Mouse (Mus musculus): ENCODE results near the gene Amz1. TPM values are rescaled to one million over a fixed set of nuclear protein-coding genes. Genes with fewer than 3 reads are reported as not detected.

Gene Amz1
- polyA plus RNA-seq (2012; rRNA removed), result 15.3 and 17.0 TPM in 2 replicates

DNA sequence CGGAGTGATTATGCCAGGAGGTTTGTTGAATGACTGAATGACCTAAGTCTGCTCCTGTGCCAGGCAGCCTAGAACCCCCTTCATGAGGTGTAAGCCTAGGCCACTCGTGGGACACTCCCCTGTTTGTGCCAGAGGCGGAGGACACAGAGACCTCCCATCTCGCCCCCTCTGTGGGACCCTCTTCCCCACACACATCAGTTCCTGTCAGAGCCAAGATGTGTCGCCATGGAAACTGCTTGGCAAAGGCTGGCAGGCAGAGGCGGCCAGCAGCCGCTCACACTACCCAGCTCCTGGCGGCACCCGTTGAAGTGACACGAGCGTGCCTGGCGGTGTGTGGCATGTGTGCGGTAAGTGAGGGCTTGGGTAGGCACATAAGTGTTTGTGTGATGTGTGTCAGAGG lies at the start of gene Amz1:
Amz1 (plus strand) TSS at position 306 of the 400 bp plus-strand sequence.
- peak in 1 of 2 experiments; percentile 76 for DNase-seq (ENCODE audit: extremely low spot score in 1 of 2, low spot score in 1 of 2)

DNA sequence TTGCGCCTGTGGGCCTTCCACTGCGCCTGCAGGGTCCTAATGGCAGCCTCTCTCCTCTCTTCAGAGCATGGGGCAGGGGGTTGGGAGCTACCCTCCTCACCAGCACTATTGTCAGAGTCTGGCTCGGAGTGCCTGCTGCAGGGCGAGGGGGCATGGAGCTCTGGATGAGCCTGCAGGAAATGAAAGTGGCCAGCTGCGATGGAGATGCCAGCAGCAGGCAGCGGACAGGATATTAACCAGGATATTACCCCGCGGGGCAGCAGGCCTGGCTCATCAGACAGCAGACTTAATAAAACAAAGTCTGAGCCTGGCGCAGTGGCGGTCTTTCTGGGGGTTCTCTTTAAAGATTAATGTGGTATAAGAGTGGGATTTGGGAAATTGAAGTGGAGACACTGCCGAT lies 48.8 kb upstream of the Amz1 start:
- DNase-seq (ENCODE audit: extremely low spot score in 1 of 2, low spot score in 1 of 2), result no peak

DNA sequence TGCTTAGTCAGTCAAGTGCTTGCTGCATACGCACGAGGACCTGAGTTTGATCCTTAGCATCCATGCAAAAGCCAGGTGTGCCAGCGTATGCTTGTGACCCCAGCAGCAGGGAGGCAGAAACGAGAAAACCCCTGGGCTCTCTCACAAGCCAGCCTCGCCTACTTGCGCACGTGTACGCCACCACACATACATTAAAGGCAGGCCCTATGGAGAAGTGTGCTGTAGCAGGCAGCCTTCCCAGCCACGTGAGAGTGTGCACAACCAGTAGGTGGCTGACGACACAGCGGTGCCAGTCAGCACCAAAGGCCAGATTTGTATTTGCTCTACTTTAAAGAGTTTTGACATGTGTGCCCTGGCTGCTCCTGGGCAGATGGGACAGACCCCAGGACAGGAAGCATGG lies 48.3 kb upstream of the Amz1 start:
- peak; percentile 31 to 58 for DNase-seq (ENCODE audit: extremely low spot score in 1 of 2, low spot score in 1 of 2)

DNA sequence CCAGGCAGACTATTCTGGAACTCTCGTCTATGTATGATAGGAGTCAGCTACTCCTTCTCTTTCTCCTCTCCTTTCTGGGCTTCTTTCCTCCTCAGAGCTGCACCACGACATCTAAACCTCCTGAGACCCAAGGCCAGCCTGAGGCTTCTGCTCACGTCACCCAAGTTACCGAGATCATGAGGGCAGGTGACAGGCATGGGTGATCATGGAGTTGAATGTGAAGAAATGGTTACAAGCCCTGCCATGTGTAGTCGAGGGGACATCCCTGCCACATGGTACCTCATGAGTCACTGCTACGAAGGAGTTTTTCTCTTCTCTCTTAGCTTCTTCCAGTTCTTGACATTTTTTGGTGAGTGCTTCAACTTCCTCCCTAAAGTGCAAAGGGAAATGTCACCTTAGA lies 46.8 kb upstream of the Amz1 start:
- DNase-seq (ENCODE audit: extremely low spot score in 1 of 2, low spot score in 1 of 2), result no peak

DNA sequence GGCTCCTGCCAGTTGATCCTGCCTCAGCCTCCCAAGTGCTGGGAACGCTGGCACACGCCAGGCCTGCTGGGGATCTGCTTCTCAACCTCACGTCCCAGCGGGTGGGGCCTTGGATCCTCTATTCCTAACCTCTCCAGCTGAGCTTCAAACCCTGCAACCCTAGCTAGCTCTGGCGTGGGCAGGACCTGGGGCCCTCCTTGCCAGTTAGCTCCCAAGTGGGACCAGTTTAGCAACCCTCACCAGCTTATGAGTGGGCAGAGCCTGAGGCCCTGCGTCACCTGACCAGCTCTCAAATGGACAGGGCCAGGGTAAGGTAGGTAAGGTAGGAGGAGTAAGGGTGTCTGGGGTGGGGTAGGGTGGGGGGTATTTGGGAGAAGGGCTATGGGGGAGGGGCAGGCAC lies 43.9 kb upstream of the Amz1 start:
- no peak for DNase-seq (ENCODE audit: extremely low spot score in 1 of 2, low spot score in 1 of 2)

DNA sequence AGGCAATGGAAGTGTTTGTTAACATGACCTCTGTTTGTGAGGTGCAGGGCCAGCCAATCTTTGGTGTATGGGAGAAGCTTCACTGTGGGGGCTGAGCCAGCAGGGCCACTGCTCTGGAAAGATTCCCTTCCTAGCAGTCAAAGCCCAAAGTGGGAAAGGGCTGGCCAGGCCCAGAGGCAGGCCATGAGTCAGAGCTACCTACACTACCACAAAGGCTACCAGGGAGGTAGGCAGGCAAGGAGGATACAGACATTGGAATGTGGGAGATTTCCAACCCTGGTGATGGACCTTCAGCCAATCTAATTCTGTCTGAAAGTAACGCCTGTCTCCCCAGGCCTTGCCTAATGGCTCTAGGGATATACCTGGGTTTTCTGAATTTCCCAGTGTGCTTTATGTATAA lies 43.0 kb upstream of the Amz1 start:
- no peak for DNase-seq (ENCODE audit: extremely low spot score in 1 of 2, low spot score in 1 of 2)

DNA sequence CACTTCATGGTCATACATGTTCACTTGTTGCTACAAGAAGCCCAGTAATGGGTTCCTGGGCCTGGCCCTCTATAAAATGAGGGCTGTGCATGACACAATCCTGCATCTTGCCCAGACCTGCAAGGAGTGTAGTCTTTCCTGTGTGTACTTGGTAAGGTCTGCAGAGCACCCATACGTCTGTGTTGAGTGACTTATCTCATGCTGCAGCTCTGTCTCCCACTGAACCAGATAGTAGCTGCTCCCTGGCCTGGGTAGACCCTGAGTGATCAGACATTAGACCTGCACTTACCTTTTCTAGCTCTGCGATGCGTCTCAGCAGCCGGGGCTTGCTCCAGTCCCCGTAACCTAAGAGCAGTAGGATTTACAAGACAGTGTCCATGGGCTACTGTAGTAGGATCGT lies 41.8 kb upstream of the Amz1 start:
- no peak for DNase-seq (ENCODE audit: extremely low spot score in 1 of 2, low spot score in 1 of 2)

DNA sequence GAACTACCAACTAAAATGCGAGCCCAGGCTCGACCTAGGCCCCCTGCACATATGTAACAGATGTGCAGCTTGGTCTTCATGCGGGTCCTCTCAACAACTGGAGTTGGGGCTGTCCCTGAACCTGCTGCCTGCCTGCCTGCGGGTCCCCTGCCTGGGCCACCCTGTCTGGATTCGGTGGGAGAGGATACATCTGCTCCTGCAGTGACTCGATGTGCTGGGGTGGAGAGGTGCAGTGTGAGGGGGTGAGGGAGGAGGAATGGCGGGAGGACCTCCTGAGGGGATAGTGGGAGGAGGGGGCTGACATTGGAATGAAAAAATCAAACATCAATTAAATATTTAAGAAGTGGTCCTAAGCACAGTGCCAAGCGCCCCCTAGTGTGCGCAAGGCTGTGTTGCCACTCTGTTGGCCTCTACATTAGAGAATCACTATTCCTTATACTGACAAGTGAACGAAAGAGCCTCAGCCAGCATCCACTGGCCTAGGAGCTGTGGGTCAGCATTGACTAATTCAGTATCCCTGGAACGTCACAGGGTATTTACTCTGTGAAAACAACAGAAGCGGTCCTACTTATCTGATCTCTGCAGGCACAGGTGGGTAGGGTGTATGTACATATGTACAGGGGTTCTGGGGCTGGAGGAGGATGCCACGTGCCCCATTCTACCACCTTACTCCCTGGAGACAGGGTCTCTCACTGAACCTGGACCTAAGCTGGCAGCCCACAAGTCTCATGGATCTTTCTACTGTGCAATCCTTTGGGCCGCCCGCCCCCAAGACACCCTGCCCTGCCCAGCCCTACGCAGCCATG lies 39.4 kb upstream of the Amz1 start:
- peak in 1 of 2 experiments; percentile 68 for DNase-seq (ENCODE audit: extremely low spot score in 1 of 2, low spot score in 1 of 2)

DNA sequence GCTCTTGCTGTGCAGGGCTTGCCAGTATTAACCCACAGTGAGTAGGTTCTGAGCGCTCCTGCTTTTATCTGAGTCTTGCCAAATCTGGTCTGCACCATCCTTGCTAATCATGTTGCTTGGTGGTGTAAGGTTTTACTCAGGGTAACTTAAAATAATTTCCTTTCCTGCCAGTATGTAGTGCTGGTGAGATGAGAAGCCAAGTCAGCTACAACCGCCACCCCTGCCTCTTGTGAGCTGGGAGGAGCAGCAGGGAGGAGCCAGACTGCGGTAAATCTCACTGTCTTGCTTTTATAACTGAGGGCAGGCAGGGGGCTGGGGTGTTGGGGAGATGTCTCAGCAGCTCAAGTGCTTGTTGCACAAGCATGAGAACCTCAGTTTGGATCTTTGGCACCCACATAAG lies 35.5 kb upstream of the Amz1 start:
- peak; percentile 64 for DNase-seq (ENCODE audit: extremely low spot score in 1 of 2, low spot score in 1 of 2)

DNA sequence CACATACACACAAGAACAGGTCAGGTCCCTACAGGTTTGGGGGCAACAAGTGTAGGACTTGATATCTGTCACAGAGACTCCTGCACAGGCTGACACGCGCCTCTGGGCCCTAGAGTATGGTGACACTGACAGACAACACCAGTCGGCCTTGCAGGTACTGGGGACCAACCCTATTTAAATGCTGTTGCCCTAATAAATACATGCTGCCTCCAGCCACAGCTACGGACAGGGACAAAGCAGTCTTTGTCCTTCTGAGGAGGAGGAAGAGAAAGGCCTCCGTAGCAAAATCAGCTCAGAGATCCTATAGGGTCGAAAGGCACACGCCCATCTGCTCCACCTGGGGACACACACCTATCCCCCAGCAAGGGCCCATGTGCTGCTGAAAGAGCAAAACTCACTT lies 27.9 kb upstream of the Amz1 start:
- DNase-seq (ENCODE audit: extremely low spot score in 1 of 2, low spot score in 1 of 2), result no peak

DNA sequence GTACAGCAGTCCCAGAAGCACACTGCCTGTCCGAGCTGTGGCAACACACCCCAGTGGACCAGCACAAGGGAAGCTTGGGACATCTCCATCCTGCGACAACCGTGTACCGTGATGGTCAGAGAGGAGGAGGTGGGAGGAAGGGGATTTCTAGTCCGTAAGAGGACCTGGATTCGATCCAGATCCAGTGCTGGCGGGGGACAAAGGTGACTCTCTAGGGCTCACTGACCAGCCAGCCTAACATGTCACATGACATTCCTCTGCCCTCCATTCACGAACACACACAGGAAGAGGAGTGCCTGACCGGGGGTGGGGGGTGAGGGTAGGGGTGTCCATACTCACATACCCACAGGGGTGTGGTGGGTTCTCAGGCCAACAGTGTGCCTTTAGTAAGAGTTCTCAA lies 24.2 kb upstream of the Amz1 start:
- DNase-seq (ENCODE audit: extremely low spot score in 1 of 2, low spot score in 1 of 2), result no peak

DNA sequence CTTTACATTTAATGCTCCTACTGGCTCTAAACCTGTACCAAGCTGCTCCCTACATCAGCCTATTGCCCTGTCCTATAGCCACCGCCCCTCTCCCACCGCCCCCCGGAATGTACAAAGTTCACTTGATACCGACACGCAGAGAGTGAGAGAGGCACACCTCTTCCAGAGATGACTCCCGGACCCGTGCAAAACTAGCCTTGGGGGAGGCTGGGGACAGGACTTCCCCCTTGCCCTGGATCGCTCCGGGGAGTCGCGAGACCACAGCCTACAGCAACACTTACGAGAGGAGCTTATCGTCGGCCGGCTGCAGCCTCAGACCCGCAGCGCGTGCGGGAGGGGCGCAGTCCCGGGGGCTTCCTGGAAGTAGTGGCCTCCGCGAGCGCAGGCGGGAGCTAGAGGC lies 22.3 kb upstream of the Amz1 start:
- no peak for DNase-seq (ENCODE audit: extremely low spot score in 1 of 2, low spot score in 1 of 2)

DNA sequence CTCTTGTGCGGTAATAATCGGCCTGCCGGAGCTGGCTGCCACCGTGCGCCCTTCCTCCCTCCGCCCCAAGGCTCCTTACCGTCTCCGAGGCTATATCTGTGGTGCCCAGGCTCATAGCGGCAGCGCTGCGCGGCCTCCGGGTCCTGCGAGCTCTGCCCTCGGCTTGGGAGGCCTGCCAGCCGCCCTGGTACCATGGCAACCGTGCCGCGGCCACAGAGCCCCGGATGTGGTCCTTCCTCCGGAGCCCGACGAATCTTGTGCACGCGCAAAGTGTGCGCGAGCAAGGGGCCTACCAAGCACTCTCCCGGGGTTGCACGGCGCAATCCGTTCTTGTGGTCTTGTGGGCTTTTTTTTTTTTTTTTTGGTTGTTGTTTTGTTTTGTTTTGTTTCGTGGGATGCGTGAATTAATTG lies 21.8 kb upstream of the Amz1 start, which contains the start of gene Iqce:
Iqce (minus strand) TSS at position 276 of the 411 bp plus-strand sequence.
- DNase-seq (ENCODE audit: extremely low spot score in 1 of 2, low spot score in 1 of 2), result peak; percentile 88 to 96

DNA sequence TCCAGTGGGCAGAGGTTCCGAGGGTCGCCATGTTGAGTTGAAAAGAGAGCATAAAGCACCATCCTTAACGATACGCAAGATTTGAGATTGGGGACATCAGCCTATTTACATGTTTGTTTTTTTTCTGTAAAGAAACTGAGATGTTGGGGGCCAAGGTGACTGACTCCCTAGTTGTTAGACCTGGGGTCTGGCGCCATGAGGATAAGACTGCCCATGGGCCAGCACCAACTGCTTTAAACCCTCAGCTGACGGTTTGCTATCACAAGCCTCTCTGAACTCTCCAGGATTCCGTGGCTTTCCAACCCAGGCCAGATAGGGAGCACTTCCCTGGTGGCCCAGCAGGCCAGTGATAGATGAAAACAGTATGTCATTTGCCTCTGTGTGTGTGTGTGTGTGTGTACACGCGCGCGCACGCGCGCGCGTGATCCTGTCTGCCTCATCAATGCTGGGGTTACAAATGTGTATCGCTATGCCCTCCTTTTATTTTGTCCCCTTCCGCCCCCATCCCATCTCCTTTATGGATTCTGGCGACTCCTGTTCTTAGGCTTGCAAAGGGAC lies 21.2 kb upstream of the Amz1 start:
- DNase-seq (ENCODE audit: extremely low spot score in 1 of 2, low spot score in 1 of 2), result no peak

DNA sequence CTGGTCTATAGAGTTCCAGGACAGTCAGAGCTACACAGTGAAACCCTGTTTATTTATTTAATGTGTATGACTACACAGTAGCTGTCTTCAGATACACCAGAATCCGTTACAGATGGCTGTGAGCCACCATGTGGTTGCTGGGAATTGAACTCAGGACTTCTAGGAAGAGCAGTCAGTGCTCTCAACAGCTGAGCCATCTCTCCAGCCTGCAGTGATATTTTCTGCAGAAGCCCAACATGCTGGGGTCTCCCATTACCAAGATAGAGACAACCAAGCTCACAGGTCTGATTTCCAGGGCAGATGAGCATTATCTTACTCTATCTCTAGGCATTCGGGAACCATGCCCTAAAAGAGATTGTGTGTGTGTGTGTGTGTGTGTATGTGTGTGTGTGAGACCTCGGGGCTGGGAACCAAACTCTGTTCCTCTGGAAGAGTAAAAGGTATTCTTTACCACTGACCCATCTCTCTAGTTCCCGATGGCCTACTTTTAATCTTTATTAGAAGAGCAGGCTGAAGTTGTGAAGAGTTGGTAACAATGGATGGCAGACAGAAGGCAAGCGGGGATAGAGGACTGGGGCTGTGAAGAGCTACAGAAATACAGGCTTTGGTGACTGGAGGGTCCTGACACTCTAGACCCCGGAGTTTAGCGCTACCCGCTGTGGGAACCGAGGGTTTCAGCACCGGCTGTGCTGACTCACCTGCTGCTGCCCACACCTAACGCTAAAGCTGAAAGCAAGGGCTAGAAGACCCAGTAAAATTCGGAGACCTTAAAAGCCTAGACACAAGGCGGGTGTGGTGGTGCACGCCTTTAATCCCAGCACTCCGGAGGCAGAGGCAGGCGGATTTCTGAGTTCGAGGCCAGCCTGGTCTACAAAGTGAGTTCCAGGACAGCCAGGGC lies 20.2 kb upstream of the Amz1 start:
- no peak for DNase-seq (ENCODE audit: extremely low spot score in 1 of 2, low spot score in 1 of 2)

DNA sequence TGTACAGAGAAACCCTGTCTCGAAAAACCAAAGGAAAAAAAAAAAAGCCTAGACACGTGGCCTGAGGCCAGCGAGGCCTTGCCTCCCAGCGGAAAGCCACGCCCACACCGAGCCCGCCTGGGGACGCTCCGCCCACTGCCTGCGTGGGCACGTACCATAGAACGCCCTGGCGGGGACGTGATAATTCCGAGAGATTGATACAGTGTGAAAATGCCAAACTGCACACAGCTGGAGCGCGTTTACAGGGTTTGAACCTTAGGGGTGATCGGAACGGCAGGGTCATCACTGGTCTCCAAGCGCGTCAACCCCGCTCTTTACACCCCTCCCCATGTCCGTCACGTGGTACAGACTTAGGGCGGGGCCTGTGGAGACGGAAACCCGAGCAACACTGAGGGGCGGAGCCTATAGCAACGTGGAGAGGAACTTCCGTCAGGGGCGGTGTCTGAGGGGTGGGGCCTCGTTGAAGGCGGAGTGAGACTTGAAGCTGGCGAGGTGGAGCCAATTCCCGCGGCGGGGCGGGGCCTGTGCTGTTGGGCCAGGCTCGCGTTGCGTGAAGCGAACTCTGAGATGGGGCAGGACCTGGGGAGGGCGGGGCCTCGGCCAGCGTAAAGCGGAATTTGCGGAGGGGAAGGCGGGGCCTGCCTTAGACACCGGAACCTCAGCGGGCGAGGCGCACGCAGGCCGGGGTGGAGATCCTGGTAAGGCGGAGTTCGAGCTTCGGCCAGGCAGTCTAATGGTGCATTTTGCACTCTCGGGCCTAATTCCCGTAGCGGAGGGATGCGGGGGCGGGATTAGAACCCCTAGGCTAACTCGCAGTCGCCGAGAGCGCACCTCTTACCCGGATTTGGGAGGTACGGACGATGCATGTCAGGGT lies 19.3 kb upstream of the Amz1 start, which contains the start of gene Brat1:
Brat1 (plus strand) TSS at position 634 of the 874 bp plus-strand sequence.
- DNase-seq (ENCODE audit: extremely low spot score in 1 of 2, low spot score in 1 of 2), result peak; percentile 100

DNA sequence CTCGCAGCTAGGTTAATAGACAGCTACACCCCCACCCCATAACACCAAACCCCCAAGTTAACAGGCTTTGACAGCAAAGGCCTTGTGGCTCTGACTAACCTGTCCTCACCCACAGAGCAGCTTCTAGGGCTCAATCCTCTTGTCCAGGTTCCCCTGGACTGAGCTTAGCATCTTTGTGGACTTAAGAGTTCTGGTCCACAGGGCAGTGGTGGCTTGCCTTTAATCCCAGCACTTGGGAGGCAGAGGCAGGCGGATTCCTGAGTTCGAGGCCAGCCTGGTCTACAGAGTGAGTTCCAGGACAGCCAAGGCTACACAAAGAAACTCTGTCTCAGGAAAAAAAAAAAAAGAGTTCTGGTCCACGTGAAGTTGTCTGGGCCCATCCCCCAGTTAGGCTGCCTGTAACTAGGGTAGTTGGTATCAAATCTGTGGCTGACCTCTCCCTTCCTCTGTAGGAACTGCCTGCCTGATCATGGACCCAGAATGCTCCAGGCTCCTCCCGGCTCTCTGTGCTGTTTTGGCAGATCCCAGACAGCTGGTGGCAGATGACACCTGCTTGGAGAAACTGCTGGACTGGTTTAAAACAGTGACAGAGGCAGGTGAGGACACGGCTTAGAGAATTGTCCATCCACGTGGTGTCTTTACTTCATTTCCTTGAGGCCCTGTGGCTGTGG lies 18.3 kb upstream of the Amz1 start:
- DNase-seq (ENCODE audit: extremely low spot score in 1 of 2, low spot score in 1 of 2), result no peak

DNA sequence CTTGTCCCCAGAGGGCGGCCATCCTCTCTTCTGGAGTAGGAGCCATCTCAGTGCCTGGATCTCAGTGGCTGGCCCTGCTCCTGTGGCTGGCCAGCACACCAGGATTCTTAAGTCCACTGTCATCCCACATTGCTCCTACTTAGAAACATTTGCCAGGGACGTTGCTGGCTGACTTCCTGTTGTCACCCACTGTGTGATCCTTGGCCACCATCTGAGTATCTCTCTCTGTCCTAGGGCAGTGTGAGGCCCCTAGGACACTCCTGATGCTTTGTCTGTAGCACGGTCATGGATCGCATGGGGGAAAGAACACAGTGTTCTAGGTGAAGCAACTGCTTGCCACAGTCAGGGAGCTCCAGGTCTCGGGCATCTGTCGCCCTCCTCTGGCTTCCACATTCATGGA lies 13.6 kb upstream of the Amz1 start:
- DNase-seq (ENCODE audit: extremely low spot score in 1 of 2, low spot score in 1 of 2), result no peak

DNA sequence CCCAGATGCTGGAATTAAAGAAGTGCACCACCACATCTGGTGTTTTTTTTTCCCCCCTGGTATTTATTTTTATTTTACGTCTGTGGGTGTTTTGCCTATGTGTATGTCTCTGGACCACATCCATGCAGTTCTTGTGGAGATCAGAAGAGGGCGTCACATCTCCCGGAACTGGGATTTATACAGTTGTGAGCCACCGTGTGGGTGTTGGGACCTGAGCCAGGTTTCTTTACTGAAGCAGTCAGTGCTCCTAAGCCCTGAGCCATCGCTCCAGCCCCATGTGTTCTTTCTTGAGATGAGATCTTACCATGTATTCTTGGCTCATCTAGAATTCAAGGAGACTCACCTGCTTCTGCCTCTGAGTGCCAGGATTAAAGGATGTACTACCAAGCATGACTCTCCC lies 12.9 kb upstream of the Amz1 start:
- peak in 1 of 2 experiments; percentile 53 for DNase-seq (ENCODE audit: extremely low spot score in 1 of 2, low spot score in 1 of 2)

DNA sequence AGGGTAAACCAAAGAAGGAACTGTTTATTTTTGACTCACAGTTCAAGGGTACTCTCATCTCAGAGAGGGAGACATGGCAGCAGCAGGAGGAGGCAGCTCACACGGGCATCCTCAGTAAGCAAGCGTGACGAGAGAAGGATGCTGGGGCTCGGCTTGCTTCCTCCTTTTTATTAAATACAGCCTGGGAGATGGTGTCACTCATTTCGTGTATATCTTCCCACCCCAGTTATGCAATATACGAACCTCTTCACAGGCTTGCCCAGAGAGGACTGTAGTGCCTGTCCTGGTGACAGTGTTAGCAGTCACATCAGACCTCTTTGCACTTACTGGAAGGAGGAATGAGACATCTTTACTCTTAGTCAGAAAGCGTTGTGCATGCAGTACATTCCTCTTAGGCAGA lies 3.2 kb upstream of the Amz1 start:
- no peak for DNase-seq (ENCODE audit: extremely low spot score in 1 of 2, low spot score in 1 of 2)

Measured in frontal cortex, adult 2 months (tissue).